Mouse (Mus musculus) intestine, embryonic 14.5 days (tissue): ENCODE measurements at regions not wholly inside any gene's neighbourhood (a gene's known extent, or its start where the extent isn't known, plus 50 kb on each side); places are given as distances from the start of the nearest gene placed in this dataset.

Experiments
- ATAC-seq: fragments of 200-750 bp; cut with Nextera tagmentation; replicated peaks from 2 replicates; pipeline ENCODE4 v1.8.0; 2017; ENCODE audit warnings: low read depth, moderate number of reproducible peaks, moderate TSS enrichment, moderate library complexity; ENCODE audit not compliant: low FRiP score, low TSS enrichment
- DNase-seq: peaks from one replicate; pipeline ENCODE4 v3.0.0-alpha.2; 2018; ENCODE audit warnings: low spot score
- H3K27ac ChIP-seq: fragments of 300-500 bp; sonication (generic); 2 replicates; pipeline ENCODE4 v1.5.1; 2014; ENCODE audit warnings: low read depth, mild to moderate bottlenecking, control low read depth
- H3K27me3 ChIP-seq: fragments of 300-500 bp; sonication (generic); replicated peaks from 2 replicates; pipeline ENCODE4 v1.6.1; 2014; ENCODE audit warnings: low read length, control low read depth; ENCODE audit not compliant: control insufficient read depth, insufficient read depth
- H3K36me3 ChIP-seq: fragments of 300-500 bp; sonication (generic); 2 replicates; pipeline ENCODE4 v1.6.1; 2014; ENCODE audit warnings: low read length, control low read depth; ENCODE audit not compliant: control insufficient read depth, insufficient read depth
- H3K4me1 ChIP-seq: fragments of 300-500 bp; sonication (generic); replicated peaks from 2 replicates; pipeline ENCODE4 v1.6.1; 2014; ENCODE audit warnings: low read length, control low read depth, mixed read lengths; ENCODE audit not compliant: control insufficient read depth, insufficient read depth
- H3K4me2 ChIP-seq: fragments of 300-500 bp; sonication (generic); 2 replicates; pipeline ENCODE4 v1.6.1; 2014; ENCODE audit warnings: low read length
- H3K4me3 ChIP-seq: fragments of 300-500 bp; sonication (generic); 2 replicates; pipeline ENCODE4 v1.5.1; 2014; ENCODE audit warnings: low read depth, low read length, control low read depth, mixed read lengths
- H3K9ac ChIP-seq: fragments of 300-500 bp; sonication (generic); 2 replicates; pipeline ENCODE4 v1.6.1; 2014; ENCODE audit warnings: mild to moderate bottlenecking, low read length
- H3K9me3 ChIP-seq: fragments of 300-500 bp; sonication (generic); 2 replicates; pipeline ENCODE4 v1.6.1; 2016; ENCODE audit warnings: low read length, control low read depth; ENCODE audit not compliant: control insufficient read depth
- WGBS: fragments of 180-500 bp; shearing (Covaris S2); extraction: QIAGEN DNeasy Blood & Tissue Kit; methylation state at CpG from one replicate; pipeline ENCODE4 v1.1.7; 2014; 5-methylcytosine and 5-hydroxymethylcytosine counted together

DNA sequence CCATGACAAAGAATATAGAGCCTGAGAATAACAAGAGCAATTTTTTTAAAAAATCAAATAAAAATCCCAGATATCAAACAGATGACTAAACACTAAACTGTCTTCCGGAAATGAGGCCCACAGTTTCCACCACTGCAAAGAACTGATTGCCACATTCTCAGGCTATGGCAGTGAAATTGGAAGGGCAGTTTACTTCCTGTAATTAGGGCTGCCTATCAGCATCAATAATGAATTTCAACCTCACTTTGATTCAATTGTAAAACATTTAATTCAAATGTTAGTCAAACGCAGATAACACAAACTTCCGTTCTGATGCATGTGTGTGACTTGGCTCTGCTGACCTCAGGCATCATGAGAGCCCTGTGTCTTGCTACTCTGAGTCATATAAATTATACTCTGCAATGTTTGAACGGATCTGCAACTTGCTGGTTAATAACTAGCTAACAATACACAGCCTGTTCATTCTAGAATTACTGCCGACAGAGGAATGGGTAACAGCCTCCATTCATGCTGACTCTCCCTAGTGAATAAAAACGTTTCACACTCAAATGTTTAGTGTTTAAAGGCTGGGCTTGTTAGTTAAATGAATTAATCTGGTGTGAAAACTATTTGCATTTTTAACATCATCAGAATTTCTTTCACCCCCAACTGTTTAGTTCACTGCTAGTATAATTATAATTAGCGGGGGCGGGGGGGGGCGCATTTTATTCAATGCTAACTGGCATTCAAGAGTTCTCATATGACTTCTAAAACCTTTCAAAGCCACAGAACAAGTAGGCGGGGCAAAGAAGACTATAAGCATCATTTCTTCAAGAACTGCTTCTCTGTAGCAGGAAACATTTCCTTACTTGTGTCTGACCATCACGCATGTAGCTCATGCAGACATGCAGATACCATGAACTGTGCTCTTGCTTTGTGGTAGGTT is 171.2 kb downstream of the Samd5 start:
- DNase-seq (no peak), ATAC-seq (no peak)
- Histone ChIP-seq H3K4me3 (no peak overlapping the region), H3K4me1 (peaks cover 10% of the 10 kb centered on the region), H3K27me3 (no peaks in the 10 kb centered on the region), H3K27ac (0 out of 2 replicates have a peak overlapping the region, but pooled peaks have one; percentile 5), H3K4me2 (no peak overlapping the region), H3K9me3 (no peaks in the 10 kb centered on the region), H3K36me3 (no peaks in the 10 kb centered on the region), H3K9ac (no peak overlapping the region)
- WGBS: 56% methylated on average over 11 of the region's 11 CpGs

DNA sequence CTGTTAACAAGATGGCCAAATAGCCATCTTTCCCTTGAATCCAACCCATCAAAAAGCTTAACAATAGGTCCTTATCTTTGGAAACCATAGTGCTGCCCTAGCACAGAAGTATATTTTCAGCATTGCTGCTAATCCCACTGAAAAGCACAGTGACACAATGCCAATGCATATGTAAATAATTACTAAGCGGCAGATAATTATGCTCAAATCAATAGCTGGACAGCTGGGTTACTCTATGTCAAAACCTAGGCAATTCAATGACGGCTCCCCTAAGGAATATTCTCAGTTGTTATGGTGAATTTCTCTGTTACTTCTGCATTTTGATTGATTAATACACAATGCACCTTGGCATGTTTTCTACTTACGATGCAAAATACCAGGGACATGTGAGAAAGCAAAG is 176.5 kb downstream of the Samd5 start:
- Histone ChIP-seq H3K27me3 (no peaks in the 10 kb centered on the region), H3K9me3 (no peaks in the 10 kb centered on the region), H3K4me3 (no peak overlapping the region), H3K4me1 (peaks cover 7% of the 10 kb centered on the region; the same call in 1 of the 2 replicates), H3K4me2 (no peak overlapping the region), H3K27ac (no peak overlapping the region), H3K36me3 (no peaks in the 10 kb centered on the region), H3K9ac (no peak overlapping the region)
- no peak for ATAC-seq
- WGBS: 95% methylated on average over 3 of the region's 3 CpGs
- DNase-seq: no peak

DNA sequence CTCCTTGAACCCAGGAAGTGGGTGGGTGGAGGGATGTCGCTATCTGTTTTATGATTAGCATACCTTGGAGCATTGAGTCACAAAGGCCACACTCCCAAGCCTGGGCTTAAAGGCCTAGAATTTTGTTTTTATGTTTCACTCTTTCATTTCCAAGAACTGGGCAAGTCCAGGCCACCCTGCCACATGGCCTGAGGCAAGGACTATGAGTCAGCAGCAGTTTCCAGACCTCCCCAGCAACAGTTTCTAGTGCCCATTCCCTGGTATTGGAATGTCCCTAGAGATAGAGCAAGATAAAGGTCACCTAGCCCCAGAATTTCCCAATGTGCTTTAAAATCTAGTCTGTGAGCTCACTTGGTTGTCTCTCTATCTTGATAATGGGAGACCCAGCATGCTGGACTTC is 178.0 kb downstream of the Samd5 start:
- 80% methylated on average over 1 of the region's 1 CpGs for WGBS
- no peak overlapping the region for H3K4me2 ChIP-seq
- DNase-seq: no peak

DNA sequence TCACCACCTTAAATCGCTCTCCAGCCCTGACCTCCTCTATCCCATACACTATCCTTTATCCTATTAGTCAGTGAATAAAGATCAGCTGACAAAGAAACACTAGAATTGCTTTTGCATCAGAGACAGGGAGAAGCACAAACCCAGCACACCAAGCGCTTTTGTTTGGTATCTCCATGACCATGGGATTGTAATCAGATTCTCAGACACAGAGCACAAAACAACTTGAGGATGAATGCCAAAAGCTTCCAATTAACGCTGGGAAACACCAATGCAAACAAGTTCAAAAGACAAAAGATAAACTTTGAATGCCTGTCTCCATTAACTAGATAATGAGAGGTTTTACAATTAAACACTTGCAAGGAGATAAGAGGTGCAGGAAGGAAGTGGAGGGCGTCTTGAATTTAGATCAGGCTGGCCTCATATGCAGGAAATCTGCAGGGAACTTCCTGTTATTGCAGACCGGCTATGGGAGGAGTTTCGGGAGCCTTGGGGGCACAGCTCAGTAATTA is 179.8 kb downstream of the Samd5 start:
- ATAC-seq (no peak), DNase-seq (no peak)
- Histone ChIP-seq H3K9me3 (no peaks in the 10 kb centered on the region), H3K4me3 (no peak overlapping the region), H3K27ac (no peak overlapping the region), H3K27me3 (no peaks in the 10 kb centered on the region), H3K4me1 (peaks cover 5% of the 10 kb centered on the region; the same call in 1 of the 2 replicates), H3K4me2 (no peak overlapping the region), H3K9ac (no peak overlapping the region), H3K36me3 (no peaks in the 10 kb centered on the region)
- WGBS: 48% methylated on average over 6 of the region's 6 CpGs

More for the DNA sequence above, 178.0 kb downstream of the Samd5 start:
- Histone ChIP-seq H3K9me3 (no peaks in the 10 kb centered on the region), H3K27ac (no peak overlapping the region), H3K4me3 (no peak overlapping the region), H3K27me3 (no peaks in the 10 kb centered on the region), H3K4me1 (peaks cover 5% of the 10 kb centered on the region; the same call in 1 of the 2 replicates), H3K36me3 (no peaks in the 10 kb centered on the region), H3K9ac (no peak overlapping the region)
- ATAC-seq: no peak

DNA sequence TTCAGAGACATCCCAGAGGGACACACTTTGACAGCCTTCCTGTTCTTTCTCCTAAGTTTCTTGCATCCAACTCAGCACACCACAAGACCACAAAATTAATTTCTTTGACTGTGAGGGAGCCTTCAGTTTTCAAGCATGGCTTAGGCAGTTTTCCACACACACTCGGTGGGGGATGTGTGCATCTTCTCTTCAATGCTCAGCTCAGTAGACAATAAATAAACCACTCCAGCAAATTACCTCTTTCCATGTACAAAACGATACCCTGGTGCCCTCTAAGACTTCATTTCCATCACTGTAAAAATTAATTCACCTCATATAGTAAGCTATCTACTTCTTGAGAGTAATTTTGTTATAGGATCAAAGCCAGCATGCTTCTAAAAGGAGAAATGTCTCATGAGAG is 184.6 kb downstream of the Samd5 start:
- WGBS: 68% methylated on average over 2 of the region's 2 CpGs
- H3K27ac ChIP-seq: no peak overlapping the region
- no peak for ATAC-seq

DNA sequence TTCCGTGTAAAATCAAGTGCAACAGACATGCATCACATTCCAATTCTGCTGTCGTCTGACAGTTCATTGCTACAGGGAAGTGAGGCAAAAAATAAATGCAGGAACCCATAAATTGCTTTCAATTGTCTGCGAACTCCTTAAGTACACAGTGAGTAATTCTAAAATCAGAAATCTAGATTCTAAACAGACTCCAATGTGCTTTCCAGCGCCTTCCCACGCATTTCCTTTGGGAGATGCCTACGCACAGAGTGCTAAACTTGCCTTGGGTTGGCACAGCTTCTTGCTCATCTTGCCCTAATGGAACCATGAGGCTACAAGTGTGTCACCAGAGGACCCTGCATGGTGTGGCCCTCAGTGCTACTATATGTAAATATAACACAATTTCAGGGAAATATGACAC is 212.6 kb downstream of the Samd5 start:
- DNase-seq (no peak), ATAC-seq (no peak)
- Histone ChIP-seq H3K9me3 (no peaks in the 10 kb centered on the region), H3K36me3 (no peaks in the 10 kb centered on the region), H3K27me3 (no peaks in the 10 kb centered on the region), H3K4me1 (no peaks in the 10 kb centered on the region; the same call in 1 of the 2 replicates), H3K9ac (no peak overlapping the region), H3K4me2 (no peak overlapping the region), H3K4me3 (no peak overlapping the region), H3K27ac (no peak overlapping the region)
- 54% methylated on average over 6 of the region's 6 CpGs for WGBS

More for the DNA sequence above, 184.6 kb downstream of the Samd5 start:
- peaks cover 3% of the 10 kb centered on the region; the same call in 1 of the 2 replicates for H3K4me1 ChIP-seq
- no peaks in the 10 kb centered on the region for H3K36me3 ChIP-seq
- H3K4me2 ChIP-seq: no peak overlapping the region
- H3K9me3 ChIP-seq: no peaks in the 10 kb centered on the region
- no peak overlapping the region for H3K9ac ChIP-seq
- no peaks in the 10 kb centered on the region for H3K27me3 ChIP-seq
- no peak overlapping the region for H3K4me3 ChIP-seq
- no peak for DNase-seq

DNA sequence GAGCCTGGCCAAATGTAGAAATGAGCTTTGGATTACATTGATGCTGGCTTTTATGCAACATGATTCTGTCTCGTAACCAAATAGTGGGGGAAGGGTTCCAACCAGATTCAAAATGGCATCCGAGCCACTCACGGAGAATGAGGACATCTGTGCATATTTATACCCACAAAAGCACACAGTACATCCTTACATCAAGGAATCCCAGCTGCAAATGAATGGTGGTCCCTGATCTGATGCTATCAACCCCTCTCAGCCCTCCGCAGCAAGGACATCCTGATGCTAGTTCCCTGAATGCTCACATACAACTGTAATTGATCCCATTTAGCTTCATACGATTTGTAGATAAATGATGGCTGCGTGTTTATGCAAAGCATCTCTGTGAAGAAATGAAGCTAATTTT is 215.9 kb downstream of the Samd5 start:
- ATAC-seq (no peak), DNase-seq (no peak)
- Histone ChIP-seq H3K27me3 (no peaks in the 10 kb centered on the region), H3K9me3 (no peaks in the 10 kb centered on the region), H3K4me2 (no peak overlapping the region), H3K4me1 (no peaks in the 10 kb centered on the region; the same call in 1 of the 2 replicates), H3K27ac (no peak overlapping the region), H3K4me3 (no peak overlapping the region), H3K9ac (no peak overlapping the region), H3K36me3 (no peaks in the 10 kb centered on the region)
- WGBS: 90% methylated on average over 6 of the region's 6 CpGs

DNA sequence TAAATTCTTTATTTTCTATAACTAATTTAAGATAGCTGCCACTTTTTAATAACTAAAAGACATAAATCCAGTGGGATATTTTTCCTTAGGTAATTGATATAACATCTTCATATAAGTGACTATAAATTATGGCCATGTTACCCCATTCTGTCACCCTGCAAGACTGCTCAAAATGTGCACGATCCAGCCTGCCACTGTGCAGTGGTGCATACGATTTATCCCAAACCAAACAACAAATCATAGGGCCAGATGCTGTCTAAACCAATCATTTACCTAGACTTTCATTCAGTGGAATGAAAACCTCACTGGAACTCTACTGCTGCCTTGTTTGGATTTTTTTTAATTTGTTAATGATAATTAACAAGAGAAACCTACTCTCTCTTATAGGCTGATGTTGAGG is 216.5 kb downstream of the Samd5 start:
- DNase-seq (no peak), ATAC-seq (no peak)
- H3K27me3 ChIP-seq: no peaks in the 10 kb centered on the region
- no peaks in the 10 kb centered on the region for H3K9me3 ChIP-seq
- H3K4me1 ChIP-seq: no peaks in the 10 kb centered on the region
- H3K36me3 ChIP-seq: no peaks in the 10 kb centered on the region
- no peak overlapping the region for H3K4me2 ChIP-seq
- H3K9ac ChIP-seq: no peak overlapping the region
- 62% methylated on average over 2 of the region's 2 CpGs for WGBS
- no peak overlapping the region for H3K27ac ChIP-seq
- H3K4me3 ChIP-seq: no peak overlapping the region
